Mouse (Mus musculus) lung, adult 18-20 months (tissue): ENCODE measurements around the gene Gm11032.
"Not testable (repeated sequence)": the region's sequence is repeated elsewhere in the genome, so short reads cannot be mapped to it uniquely, and the experiment has no call there.

Experiments
- DNase-seq, 2 experiments: peaks; one replicate each; pipeline ENCODE4 v3.0.0; 2022; ENCODE audit warnings: mixed read lengths in 2 of 2

Gm11032 gene

GRCm38 (mm10) chr11:4620017-4620485 is at the start of gene Gm11032:
Gm11032 (plus strand) TSS chr11:4620067.
- no peak for DNase-seq

DNA sequence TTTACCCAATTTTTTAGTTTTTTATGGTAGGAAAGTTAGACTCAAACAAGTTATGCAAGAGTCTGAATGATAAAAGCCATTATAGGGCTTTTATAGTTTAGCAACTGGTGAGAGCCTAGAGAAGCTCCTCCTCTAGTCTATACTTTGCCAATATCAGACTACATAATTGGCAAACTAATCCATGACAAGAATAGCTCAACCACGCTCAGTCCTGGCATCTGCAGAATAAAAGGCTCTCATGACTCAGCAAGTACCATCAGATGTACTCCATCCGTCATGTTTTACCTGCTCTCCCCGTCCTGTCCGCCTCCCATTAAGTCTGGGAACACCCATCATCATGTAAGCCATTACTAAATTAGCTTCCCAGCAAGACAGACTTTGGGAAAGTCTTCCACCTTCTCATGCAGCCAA is 48.4 kb upstream of the Gm11032 start:
- no peak for DNase-seq

GRCm38 (mm10) chr11:4576090-4576732 is 43.7 kb upstream of the Gm11032 start:
- not testable (repeated sequence) for DNase-seq

- no peak for DNase-seq
Measured at GRCm38 (mm10) chr11:4577079-4577478, 42.8 kb upstream of the Gm11032 start.

- DNase-seq = peak; percentile 28 to 52
Measured at GRCm38 (mm10) chr11:4578682-4579081, 41.2 kb upstream of the Gm11032 start.

GRCm38 (mm10) chr11:4591811-4592210 is 28.1 kb upstream of the Gm11032 start:
- no peak for DNase-seq

DNA sequence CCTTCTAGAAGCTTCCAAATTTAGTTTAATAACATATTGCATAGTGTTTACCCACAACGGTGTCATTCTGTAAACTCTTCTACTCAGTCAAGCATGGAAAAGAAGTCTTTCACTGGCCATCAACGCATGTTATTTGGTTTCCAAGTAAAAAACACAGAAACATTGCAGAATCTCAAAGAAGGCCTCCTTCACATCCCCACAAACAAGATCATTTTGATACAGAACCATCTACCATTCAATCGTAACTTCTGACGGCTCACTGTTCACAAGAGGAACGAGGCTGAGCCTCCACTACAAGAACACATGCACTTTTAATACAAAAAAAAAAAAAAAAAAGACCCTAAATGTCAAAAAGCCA is 26.4 kb upstream of the Gm11032 start:
- DNase-seq = no peak

- DNase-seq = peak; percentile 44 to 49
Measured at GRCm38 (mm10) chr11:4593849-4594607, 25.8 kb upstream of the Gm11032 start.

GRCm38 (mm10) chr11:4594608-4595500 is 25.0 kb upstream of the Gm11032 start, which contains the start of gene Mtmr3:
Mtmr3 (minus strand) TSS chr11:4594863.
- DNase-seq = peak; percentile 95 to 96

DNA sequence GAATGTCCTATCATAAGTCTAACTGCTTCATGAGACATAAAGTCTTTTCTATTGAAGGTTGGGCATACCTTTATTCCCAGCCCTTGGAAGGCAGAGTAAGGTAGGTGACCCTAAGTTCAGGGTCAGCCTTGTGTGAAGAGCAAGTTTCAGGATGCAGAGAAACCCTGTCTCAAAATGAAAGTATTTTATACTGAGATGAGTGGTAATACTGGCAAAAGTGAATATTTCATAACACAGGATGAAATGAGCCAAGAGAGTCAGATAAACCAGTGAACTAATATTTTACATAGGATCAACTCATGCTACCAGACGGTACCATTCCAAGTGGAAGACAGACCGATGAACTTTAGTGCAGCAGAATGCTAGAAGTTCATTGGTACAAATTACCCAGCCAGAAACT is 21.5 kb upstream of the Gm11032 start:
- no peak for DNase-seq

- DNase-seq = no peak
Measured at GRCm38 (mm10) chr11:4599916-4600315, 20.0 kb upstream of the Gm11032 start.

DNA sequence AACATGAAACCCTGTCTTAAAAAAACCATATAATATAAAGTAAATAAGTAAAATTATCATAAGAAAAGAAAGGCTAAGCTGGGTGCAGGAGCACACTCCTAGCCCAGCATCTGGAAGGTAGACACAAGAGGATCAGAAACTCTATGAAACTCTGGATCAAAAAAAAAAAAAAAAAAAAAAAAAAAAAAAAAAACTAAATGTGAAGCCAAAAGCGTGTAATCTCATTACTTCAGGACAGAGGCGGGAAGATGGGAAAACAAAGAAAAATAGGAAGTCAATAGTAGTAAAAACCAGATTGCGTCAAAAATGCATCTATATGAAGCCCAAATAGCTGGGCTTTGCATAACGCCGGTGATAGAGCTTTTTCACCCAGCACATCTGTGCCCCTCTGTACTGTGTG is 18.0 kb upstream of the Gm11032 start:
- DNase-seq = no peak

DNA sequence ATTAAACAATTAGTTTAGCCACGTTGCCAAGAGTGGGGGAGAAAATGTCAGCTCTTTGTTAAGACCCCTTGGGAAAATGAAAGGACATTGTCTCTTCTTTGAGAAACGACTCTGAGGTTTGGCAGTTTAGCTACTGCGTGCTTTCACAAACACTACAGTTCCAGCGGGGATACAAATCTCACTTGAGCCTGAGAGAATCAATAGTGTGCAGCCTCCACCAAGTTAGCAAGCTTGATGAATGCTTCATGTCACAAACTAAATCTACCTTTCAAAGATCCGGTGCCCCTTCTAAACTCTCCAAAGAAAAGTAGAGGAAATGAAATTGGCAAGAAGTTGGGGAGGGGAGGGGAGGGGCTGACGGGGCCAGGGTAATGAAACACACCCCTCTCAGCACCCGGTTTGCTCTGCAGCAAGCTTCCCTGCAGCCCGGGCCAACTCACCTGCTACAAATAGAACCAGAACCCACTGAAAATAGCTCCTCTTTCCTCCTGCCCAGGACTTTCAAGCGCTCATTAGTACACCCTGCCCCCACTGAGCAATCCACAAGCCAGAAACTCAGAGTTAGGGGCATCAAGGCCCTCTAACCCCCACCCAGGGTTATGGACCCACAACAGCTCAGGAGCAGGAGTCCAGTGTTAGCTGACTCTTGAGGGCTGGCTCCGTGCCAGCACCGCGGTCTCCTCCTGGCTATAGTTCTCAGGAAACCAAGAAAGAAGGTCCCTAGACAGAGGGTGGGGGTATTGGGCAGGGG is 17.0 kb upstream of the Gm11032 start:
- DNase-seq = peak; percentile 35 to 36

GRCm38 (mm10) chr11:4604441-4604840 is 15.4 kb upstream of the Gm11032 start:
- DNase-seq = no peak

GRCm38 (mm10) chr11:4605414-4605813 is 14.5 kb upstream of the Gm11032 start:
- DNase-seq = peak in 1 of 2 experiments; percentile 13

DNA sequence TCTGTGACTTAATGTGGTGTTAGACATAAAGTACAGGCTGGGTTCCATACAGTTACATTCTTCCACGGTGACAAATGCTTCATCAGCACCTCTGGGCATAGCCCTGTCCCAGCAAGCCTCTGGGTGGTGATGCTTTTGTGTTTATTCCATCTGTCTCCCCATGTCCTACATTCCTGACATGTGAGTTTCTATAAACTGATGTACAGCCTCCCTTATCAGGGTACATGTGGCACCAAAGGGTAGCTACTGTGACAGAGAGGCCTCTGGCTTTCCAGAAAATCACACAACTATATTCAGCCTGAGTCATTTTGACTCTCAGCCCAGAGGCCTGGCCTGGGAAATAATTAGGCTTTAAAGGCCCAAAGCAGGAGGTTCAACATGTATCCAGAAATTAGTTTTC is 13.3 kb upstream of the Gm11032 start:
- no peak for DNase-seq

DNA sequence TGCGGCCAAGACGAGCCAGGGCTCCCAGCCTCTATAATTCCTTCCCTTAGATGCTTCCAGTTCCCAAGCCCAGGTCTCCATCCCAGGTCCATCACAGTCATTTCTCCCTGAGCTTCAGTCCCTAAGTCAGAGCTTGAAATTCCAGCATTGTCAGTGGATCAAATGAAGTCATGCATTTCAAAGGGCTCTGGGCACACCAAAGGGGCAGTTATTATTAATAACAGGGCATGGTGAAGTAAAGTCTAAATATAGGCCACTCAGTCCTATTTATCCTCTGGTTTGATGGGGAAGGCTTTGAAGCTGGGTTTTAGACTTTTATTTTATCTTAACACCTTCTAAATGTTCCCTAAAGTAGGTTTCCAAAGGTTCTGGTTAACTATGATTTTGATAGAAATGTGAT is 8.0 kb upstream of the Gm11032 start:
- no peak for DNase-seq

GRCm38 (mm10) chr11:4620501-4621108 is 738 bp downstream of the Gm11032 start:
- no peak for DNase-seq

DNA sequence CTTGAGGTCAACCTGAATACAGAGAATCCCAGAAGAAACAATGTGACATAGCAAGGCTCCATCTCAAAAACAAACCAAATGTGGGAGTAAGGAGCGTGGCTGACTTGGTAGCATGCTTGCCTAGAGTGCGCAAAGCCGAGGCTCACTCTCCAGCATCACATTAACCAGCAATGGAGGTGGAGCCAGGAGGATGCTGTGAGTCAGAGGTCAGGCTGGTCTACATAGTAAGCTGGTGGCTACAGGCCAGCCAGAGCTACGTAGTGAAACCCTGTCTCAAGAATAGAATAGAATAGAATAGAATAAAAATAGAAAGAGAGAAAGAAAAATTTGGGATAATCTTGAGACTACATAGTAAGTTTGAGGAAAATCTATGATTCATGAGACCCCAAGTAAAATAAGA is 2.0 kb downstream of the Gm11032 start:
- DNase-seq = no peak

GRCm38 (mm10) chr11:4622442-4622986 is 2.6 kb downstream of the Gm11032 start:
- no peak for DNase-seq

DNA sequence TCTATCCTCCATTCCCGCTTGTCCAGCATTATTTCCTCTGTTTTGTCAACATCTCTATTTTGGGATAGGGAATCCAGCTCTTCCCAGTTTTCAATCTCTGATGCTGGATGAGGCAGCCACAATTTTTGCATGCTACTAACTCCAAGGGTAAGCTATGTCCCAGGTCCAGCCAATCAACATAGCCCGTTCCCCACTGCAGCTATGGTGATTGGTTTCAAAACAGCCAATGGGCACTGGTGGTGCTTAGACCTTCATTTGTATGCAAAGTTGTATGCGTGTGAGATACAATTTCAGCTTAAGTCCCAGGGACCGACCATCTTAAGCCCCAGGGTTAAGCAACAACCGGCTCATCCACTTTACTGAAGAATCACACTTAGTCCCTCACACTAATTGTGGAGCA is 3.1 kb downstream of the Gm11032 start:
- no peak for DNase-seq

DNA sequence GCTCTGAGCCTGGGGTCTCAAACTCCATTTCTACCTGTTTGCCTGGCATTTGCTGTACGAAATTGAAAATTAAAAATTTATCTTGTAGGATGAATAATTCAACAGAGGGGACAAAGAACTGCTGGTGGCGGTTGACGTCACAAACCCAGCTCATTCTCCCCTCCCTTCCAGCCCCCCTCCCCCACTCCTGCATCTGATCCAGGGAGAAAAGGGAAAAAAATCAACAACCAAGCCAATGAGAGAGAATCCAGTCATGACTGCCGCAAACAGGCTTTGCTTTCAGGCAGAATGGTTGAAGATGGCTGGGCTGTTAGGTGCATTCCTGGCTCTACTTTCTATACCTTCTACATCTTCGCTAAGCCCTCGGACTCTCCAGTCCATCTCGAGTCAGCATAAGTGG is 6.1 kb downstream of the Gm11032 start:
- DNase-seq = no peak
